Mouse (Mus musculus) WW6 (cell line): ENCODE results near the gene Stab2.

Experiments used
- DNase-seq: peaks from one replicate; pipeline ENCODE4 v3.0.0-alpha.2; 2013; ENCODE audit warnings: low read depth, low spot score

Stab2 gene

DNA sequence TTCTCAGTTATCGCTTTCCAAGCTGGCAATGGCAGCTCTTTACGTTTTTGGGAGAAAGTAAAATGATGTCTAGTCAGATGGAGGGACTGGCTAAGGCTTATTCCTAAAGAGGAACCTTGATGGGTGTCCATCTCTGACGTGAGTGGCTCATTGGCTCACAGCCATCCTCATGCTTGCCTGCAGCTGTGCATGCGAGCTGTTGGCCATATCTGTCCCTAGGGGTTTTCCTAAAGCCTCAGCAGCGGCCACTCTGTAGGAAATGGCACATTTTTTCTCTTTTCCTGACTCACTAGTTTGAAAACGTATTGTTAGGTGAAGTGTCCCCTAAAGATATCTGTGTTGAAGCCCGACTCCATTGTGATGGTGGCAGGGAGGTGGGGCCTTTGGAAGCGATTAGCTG lies 18.0 kb downstream of the Stab2 start:
- DNase-seq, result no peak

DNA sequence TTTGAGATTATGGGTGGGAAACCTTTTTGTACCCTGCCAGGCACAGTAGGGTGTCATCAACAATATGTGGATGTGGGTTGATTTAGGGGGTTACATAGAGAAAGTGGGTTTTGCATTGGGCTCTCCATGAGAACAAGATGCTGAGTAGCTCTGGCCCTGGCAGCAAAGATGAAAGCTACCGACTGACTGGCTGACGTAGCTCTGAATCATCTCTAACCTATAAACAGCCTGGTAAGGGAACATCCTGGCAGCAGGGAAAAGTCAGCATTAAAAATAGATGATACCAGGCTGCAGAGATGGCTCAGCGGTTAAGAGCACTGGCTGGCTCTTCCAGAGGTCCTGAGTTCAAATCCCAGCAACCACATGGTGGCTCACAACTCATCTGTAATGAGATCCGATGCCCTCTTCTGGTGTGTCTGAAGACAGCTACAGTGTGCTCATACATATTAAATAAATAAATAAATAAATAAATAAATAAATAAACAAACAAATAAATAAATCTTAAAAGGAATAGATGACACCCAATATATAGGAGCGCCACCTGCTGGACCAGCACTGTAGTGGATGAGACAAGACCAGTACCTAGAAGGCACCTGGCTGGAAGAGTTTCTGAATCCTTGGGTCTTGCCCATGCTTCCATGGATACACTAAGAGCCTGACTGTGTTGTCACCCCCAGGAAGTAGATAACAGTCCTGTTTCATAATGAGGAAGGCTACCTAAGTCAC lies 31.7 kb downstream of the Stab2 start:
- DNase-seq, result no peak

DNA sequence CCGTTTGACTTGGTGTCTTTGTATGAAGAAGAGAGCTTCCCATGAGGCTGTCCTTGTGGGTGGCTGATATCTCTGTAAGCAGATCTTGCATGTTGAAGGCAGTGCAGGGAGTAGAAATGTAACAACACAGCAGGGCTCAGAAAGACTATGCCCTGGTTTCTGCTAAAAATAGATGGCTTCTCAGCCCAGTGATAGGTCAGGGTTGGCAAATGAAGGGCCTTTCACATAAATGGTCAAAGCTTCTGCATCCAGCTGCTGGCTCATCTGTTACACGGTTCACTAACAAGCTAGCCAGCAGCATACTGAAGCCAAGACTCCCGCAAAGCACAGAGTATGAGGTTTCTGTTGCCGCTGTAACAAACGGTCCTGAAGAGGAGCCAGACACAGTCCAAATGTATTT lies 34.5 kb downstream of the Stab2 start:
- no peak for DNase-seq

DNA sequence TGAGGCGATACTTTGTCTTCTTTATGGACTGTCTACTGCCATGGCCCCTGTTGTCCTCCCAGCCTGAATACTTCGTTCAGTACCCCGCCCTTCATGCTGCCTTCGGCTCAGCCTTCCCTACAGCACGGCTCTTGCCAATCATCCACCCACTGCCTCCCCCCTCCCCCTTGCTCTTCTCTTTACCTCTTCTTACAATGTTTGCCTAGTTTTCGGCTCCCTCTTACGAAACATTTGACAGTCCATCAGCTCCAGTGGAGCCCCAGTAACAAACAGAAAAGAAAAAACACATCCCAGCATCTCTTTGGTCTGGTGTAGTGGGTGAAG lies 35.4 kb downstream of the Stab2 start:
- no peak for DNase-seq

DNA sequence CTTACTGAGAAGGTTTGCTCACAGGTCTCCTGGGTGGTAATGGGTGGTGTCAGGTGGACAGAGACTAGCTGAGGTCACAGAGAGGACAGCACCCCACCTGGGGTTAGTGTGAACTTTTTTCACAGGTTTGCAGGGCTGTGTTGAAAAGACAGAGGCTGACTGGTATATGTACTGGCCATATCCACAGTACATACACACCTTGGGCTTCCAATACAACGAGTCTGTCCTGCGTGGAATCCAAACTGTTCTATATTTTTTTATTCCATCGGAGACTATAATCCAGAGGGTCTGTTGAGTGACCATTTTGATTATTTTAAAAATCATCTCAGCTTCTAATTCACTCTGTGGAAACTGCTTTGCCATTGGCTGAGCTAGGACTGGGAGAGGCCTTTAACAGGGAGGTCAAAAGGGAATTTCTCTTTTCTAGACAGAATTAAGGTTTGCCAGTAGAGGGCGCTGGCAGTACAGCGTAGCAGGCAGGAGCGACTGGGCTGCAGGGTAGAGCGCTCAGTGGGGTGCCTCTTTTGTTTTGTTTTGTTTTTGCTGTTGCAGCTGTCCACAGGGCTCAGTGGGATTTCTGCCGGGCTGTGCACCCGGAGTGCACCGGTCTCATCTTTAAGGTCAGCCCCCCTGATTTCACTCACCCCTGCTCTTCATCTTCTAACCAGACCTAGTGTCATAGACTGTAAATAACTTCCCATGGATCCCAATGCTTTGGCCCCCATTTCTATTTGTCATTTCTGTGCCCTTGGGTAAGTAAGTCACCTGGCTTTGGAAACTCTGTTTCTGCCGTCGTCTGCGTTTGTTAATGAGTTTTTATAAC lies 35.9 kb downstream of the Stab2 start:
- DNase-seq, result peak; percentile 76

DNA sequence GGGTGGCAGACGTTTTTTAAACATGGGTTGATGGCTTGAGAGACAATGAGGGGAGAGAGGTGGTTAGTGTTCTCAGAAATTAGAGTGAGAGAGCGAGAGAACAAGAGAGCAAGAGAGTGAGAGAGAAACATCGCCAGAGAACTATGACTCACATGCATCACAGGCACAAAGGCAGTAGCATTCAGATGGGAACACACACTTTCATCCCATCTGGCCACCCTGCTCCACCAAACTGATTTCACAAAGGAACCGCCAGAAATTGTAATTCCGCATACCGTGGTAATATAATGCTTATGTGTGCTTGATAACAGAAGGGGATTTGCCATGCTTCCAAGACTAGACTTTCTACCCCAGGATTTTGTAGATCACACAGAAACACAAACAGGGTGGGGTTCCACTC lies 38.5 kb downstream of the Stab2 start:
- DNase-seq, result no peak

DNA sequence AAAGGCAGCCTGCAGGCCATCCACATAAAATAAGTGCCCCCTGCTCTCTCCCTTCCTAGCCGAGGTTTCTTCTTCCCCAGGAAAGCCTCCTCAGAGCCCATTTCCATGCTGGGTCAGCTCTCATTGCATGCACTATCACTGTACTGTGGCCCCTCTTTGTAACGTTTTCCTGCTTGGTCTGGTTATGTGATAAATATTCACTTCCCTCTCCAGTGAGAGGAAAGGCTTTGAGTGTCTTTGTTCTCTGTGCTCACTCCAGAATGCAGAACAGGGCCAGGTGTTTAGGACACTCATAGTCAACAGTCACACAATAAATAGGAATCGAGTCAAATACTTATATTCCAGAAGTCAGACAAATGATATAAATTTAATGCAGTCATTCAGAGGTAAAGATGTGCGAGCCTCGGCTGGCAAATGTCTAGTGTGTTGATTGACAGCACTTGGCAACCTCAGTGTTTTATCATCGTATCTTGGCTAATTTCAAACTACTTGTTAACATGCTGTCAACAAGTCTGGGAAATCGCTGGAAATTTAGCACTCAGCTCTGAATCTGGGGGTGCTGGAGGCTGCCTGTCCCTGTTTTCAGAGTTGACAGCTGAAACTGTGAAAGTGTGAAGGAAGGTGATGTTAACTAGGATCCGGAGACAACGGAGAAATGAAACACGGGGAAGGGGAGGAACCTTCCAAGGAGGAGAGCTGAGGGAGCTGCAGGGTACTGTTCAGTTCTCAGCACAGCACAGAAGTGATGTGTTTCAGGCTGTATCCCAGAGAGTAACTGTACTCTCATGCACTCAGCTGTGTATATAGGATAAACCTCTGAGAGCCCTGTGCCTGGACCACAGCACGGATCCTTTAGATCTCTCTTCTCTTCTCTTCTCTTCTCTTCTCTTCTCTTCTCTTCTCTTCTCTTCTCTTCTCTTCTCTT lies 46.0 kb downstream of the Stab2 start:
- no peak for DNase-seq

DNA sequence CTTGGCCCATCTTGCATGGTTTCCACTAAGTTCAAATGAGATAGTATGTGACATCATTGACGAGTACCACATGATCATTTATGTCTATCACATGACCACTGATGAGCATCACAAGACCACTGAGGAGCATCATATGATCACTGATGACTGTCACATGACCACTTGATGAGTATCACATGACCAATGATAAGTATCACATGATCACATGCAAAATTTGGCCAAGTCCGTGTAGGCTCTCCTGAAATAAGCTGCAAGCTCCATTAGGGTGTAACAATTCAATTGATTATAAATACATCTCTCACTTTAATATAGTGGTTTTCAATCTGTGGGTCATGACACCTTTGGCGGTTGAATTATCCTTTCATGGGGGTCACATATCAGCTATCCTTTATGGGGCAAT lies 52.5 kb downstream of the Stab2 start:
- DNase-seq, result no peak

DNA sequence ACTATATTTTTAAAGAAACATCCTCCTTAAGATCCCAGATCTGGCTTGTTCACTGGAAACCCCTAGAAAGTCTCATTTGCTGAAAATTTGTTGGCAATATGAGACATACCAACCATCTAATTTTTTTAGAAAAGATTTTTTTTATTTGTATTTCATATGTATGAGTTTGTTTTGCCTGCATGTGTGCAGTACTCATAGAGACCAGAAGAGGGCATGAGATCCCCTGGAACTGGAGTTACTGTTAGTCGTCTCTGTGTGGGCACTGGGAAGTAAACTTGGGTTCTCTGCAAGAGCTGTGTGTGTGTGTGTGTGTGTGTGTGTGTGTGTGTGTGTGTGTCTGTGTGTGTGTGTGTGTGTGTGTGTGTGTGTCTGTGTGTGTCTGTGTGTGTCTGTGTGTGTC lies 55.1 kb downstream of the Stab2 start:
- no peak for DNase-seq

DNA sequence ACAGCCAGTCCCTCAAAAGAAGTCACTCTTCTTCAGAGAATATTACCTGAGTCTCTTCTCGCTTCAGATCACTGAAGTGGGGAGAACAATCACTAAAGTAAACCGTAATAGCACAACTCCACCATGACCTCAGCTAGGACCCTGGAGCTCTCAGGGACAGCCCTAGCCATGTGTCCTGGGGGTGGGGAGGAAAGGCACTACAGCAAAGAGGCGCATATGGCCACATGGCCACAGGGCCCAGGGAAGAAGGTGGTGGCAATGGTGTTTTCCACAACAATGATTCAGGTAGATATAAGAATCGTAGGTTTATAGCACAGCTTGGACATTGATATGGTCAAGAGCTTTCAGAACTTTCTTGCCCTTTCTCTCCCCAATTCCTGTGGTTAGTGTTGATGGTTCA lies 57.0 kb downstream of the Stab2 start:
- DNase-seq, result no peak

DNA sequence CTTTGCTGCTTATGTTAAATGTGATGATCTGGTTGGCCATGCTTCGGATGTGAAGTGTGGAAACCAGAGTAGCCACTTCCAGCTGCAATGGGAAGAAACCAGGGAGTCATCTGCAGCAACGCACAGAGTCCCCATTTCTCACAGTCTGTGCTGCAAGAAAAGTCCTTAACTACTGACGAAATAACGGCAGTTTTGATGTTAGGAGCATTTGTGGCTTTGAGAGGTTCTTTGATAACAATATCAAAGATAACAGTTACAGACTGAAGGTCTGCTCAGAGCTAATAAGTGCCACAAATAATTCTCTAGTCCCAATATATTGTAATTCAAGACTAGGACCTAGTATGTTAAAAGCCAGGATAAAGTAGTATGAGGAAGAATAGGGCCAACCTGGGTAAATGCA lies 57.9 kb downstream of the Stab2 start:
- DNase-seq, result no peak

DNA sequence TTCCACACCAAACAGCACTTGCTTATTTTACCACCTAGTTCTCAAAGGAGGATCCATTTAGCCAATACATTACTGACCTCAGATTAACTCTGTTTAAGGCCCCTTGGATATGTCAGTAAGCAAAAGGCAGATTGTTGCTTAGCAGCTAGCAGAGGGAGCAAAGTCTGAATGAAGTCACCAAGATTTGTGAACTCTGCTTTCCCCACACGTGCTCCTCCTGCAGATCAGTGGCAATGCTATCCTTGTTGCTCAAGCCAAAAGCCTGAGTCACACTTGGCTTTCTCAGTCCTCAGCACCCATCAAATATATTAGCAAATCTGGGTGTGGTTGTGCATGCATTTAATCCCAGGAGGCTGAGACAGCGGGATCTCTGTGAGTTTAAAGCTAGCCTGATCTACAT lies 60.3 kb downstream of the Stab2 start:
- no peak for DNase-seq

DNA sequence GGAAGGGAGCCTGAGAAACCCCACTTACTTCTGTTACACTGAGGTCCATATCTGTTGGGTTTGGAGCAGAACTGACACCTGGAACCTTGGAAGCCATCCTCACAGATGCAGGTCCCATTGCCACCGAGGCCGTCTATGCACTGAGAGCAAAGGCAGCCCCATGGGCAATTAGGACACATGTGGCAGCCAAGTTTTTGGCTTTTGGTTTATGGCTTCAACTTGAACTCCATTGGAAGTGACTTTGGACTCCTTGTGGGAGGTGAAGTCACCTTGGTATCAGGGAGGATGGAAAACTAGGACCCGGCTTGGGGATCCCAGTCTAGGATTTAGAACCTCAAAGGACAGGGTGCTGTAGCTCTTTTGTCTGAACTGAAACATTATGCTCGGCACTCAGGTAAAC lies 67.2 kb downstream of the Stab2 start:
- no peak for DNase-seq

DNA sequence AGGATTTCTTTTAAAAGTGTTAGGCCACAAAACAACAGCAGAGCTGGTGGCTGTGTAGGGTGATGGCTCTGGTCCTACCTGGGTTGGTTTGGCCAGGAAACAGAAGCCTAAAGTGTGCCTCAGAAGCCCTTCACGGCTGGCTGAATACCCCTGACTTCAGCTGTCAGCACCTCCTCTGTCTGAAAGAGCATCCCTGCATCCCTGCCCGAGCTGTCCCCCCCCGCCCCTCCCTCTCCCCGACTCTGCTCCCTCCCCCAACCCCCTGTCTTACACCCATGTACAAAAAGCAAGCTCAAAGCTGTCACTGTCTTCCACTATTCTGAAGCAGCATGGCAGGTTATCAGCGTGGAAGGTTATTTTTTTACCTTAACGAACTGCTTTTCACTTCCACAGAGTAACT lies 73.4 kb downstream of the Stab2 start:
- DNase-seq, result no peak

DNA sequence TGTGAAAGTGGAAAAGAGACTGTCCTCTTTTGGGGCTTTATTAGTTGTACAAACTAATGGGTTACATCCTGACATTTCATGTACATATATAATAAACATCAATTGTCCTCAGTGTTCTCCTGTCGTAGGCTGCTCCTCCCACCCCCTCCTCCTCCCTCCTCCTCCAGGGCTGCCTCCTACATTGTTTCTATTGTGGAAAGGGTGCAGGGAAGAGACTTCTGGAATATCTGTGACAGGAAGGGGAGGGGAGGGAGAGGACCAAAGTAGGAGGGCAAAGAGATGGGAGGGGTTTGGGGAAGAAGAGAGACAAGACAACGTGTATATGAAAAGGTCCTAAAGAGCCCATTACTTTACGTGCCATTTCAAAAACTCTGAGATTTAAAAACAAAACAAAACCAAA lies 73.9 kb downstream of the Stab2 start:
- no peak for DNase-seq

DNA sequence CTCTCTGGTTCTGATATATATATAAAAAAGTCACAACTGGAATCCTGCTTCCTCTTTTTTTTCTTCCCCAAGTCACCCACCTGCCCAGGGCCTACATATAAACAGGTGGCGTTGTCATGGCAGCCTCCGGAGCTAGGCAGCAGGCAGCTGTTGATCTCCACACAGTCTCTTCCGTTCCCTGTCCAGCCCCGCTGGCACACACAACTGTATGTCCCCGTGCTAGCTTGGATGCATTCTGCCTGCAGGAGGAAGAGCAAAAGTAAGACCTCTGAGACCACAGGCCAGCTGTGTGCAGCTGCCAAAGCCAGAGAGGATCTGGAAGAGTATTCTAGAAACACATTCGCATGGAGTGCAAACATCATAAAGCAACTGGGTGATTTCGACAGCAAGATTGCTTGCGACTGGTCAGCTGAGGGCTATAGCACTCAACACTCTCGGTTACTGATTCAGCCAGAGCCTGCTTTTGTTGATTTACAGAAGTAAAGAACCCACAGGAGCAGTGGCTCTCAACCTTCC lies 74.6 kb downstream of the Stab2 start:
- no peak for DNase-seq

DNA sequence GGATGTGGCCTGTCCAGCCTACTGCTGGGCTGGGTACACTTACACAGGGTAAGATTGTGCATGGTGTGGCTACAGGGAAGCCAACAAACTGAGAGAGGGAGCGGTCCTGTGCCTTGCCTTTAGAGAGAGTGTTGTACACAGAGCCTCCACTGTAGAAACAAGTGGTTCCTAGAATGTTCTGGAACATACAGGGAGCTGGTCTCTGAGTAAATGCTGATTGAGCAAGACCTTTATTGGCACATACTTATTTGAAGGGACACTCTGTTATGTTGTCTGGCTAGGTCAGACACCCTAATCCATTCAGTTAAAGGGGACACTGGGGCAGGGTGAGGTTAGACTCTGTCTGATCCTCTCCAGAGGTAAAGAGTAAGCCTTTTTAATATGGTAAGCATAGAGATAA lies 84.2 kb downstream of the Stab2 start:
- DNase-seq, result no peak

DNA sequence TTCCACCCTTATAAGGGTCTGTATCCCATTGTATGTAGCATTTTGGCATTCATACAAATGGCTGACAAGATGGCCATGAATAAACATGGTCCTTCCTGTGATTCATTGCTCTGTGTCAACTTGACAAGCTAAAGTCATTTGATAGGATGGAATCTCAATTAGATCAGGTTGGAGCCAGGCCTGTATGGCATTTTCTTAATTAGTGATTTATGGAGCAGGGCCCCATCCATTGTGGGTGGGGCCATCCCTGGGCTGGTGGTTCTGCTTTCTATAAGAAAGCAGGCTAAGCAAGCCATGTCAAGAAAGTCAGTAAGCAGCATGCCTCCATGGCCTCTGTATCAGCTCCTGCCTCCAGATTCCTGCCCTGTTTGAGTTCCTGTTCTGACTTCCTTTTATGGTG lies 92.2 kb downstream of the Stab2 start:
- DNase-seq, result no peak

DNA sequence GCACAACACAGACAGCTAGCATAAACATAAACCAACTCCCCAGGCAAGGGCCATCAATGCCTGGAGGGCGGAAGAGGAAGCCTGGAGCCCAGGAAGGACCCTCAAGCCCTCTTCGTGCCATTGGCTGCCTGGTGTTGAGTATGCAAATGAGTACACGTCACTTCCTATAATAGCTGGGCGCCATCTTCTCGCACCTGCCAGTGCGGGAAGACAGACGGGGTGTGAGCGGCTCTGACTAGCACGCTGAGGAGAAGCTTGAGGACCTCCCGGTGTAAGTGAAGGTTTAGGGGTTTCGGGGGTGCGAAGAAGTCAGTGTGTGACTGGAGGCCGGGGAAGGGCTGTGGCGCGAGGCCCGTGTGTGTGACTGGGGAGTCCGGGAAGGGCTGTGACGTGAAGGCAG lies 99.3 kb downstream of the Stab2 start:
- peak; percentile 4 for DNase-seq

DNA sequence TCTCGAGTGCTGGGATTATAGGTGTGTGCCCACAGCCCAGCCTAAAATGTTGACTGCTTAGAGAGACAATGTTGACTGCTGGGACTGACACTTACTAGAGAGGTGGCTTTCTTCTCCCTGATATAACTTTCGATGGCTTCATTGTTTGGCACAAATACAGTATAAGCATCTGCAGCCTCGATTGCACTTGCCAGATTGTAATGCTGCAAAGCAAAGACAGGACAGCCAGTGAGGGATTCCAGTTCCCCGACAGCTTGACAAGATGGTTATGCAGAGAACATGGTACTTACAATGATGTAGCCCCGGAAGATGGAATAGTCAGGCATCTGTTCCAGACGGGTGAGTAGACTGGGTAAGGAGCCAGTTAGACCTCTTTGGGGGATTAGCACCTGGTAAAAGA lies 100.8 kb downstream of the Stab2 start:
- DNase-seq, result no peak

DNA sequence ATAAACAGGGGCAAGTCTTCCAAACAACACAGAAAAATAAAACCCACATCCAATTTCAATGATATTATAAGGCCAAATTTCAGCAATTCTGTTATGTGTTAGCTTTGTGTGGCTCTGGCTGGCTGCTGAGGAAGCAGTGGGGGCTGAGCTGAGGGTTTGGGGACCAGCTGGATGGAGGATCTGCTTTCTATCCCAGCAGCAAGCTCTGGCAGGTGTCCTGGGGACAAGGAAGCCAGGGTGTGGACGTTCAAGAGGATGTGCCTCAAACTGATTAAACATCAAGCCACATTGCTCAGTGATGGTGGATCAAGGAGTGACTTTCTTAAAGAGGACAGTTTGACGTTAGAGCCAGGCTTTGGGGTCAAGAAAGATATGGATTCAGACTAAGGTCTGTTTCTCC lies 112.3 kb downstream of the Stab2 start:
- DNase-seq, result no peak

DNA sequence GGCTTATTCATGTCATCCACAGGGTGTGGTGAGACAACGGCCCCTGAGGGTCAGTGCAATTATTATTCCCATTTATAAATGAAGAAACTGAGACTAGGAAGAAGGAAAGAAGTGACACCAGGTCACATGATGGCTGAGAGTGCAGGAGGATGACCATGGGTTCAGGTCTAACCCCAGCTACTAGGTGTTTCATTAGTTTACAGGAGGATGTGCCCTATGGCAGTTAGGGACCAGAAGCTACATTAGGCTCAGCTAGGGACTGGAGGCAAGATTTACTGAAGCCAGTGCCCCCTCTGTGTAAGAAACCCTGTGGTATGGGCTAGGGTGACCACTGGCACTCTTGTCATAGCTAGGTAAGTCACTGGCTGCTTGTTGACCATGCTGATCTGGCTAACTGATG lies 116.8 kb downstream of the Stab2 start:
- DNase-seq, result no peak
